Mouse (Mus musculus) G1E (cell line): ENCODE results near the gene Dnajb14. TPM values are rescaled to one million over a fixed set of nuclear protein-coding genes. Genes with fewer than 3 reads are reported as not detected.

Experiments used
- ATAC-seq: 2 replicates; pipeline ENCODE4 v1.8.0; 2016; ENCODE audit warnings: mild to moderate bottlenecking; ENCODE audit not compliant: insufficient number of reproducible peaks, poor library complexity, low FRiP score, severe bottlenecking; ENCODE audit errors: extremely low read depth
- DNase-seq: peaks from one replicate; pipeline ENCODE4 v3.0.0; 2012; ENCODE audit warnings: low spot score
- H3K27me3 ChIP-seq: 2 replicates; pipeline ENCODE4 v1.6.1; 2012; ENCODE audit warnings: mild to moderate bottlenecking, low read length, inconsistent platforms; ENCODE audit not compliant: insufficient read depth
- H3K36me3 ChIP-seq: replicated peaks from 2 replicates; pipeline ENCODE3; 2012; ENCODE audit warnings: mild to moderate bottlenecking, inconsistent platforms
- H3K4me1 ChIP-seq: 2 replicates; pipeline ENCODE4 v1.6.1; 2012; ENCODE audit warnings: low read depth, low read length, inconsistent platforms, mixed read lengths; ENCODE audit not compliant: insufficient read depth
- H3K4me3 ChIP-seq: 2 replicates; pipeline ENCODE4 v1.5.1; 2012; ENCODE audit warnings: low read depth, mild to moderate bottlenecking, inconsistent platforms, low read length, moderate library complexity, mixed read lengths
- H3K9me3 ChIP-seq: replicated peaks from 2 replicates; pipeline ENCODE4 v1.6.1; 2012; ENCODE audit warnings: inconsistent platforms
- CTCF ChIP-seq: IDR thresholded peaks from 2 replicates; pipeline ENCODE4 v1.5.1; 2012; ENCODE audit warnings: low read depth, low read length, inconsistent platforms, mixed read lengths
- GATA1 ChIP-seq: IDR thresholded peaks from 2 replicates; pipeline ENCODE4 v1.6.1; 2012; ENCODE audit warnings: borderline replicate concordance, low read length, inconsistent platforms, mixed read lengths
- GATA2 ChIP-seq: IDR thresholded peaks from 2 replicates; pipeline ENCODE4 v1.6.1; 2012; ENCODE audit warnings: low read depth, low read length, inconsistent platforms, borderline replicate concordance
- POLR2AphosphoS5 ChIP-seq: IDR thresholded peaks from 2 replicates; pipeline ENCODE4 v1.6.1; 2012; ENCODE audit warnings: low read depth, low read length, inconsistent platforms; ENCODE audit not compliant: insufficient replicate concordance
- TAL1 ChIP-seq: conservative IDR thresholded peaks from 2 replicates; pipeline ENCODE4 v1.6.1; 2012; ENCODE audit warnings: low read depth, low read length, inconsistent platforms, mixed read lengths
- polyA plus RNA-seq: library from polyadenylated mRNA; stranded (reverse); fragments of >175 nt; gene quantifications from 2 replicates; pipeline ENCODE4 v1.2.3, GENCODE M21; 2012
- total RNA-seq, 2 experiments: library from RNA; stranded (forward) in 1 of 2; stranded (reverse) in 1 of 2; fragments of 200-1000 nt in 1 of 2; fragments of >200 nt in 1 of 2; fragmentation: Nextera tagmentation in 1 of 2; gene quantifications; 2 replicates each; pipeline ENCODE4 v1.2.3; 2014 to 2017

Gene Dnajb14
- 23.8 and 27.8 TPM in 2 replicates for total RNA-seq (2014; fragmentation: Nextera tagmentation)
- 13.0 and 14.4 TPM in 2 replicates for total RNA-seq (2017)
- polyA plus RNA-seq = 2.0 and 2.4 TPM in 2 replicates

GRCm38 (mm10) chr3:137867437-137868093 is at the start of gene Dnajb14:
Dnajb14 (plus strand) TSS chr3:137867675.
- Histone ChIP-seq H3K36me3 (peaks cover 35% of the 10 kb centered on the region), H3K9me3 (no peaks in the 10 kb centered on the region), H3K4me1 (peaks cover 21% of the 10 kb centered on the region), H3K27me3 (no peaks in the 10 kb centered on the region), H3K4me3 (peak within 1 kb of the TSS; percentile 79)
- DNase-seq (peak; percentile 56), ATAC-seq (no peak)
- TF ChIP-seq CTCF = no peak
- TF ChIP-seq TAL1 = no peak
- TF ChIP-seq GATA2 = no peak
- TF ChIP-seq GATA1 = no peak
- TF ChIP-seq POLR2AphosphoS5 = no peak

GRCm38 (mm10) chr3:137818713-137819112 is 48.8 kb upstream of the Dnajb14 start:
- Histone ChIP-seq H3K9me3 (no peaks in the 10 kb centered on the region), H3K36me3 (no peaks in the 10 kb centered on the region), H3K4me1 (peaks cover 12% of the 10 kb centered on the region), H3K4me3 (no peak overlapping the region), H3K27me3 (peaks cover 6% of the 10 kb centered on the region; the same call in 1 of the 2 replicates)
- no peak for TF ChIP-seq TAL1
- TF ChIP-seq GATA1 = no peak
- TF ChIP-seq CTCF = no peak
- TF ChIP-seq POLR2AphosphoS5 = no peak
- no peak for TF ChIP-seq GATA2
- DNase-seq (no peak), ATAC-seq (no peak)

- H3K27me3 ChIP-seq = 0 out of 2 replicates have a peak, but pooled peaks cover 4% of the 10 kb centered on the region
- ATAC-seq = no peak
Observed at GRCm38 (mm10) chr3:137820688-137821467, 46.6 kb upstream of the Dnajb14 start.

GRCm38 (mm10) chr3:137823317-137823716 is 44.2 kb upstream of the Dnajb14 start:
- TF ChIP-seq GATA1 = no peak
- no peak for TF ChIP-seq TAL1
- TF ChIP-seq CTCF = no peak
- TF ChIP-seq GATA2 = no peak
- no peak for TF ChIP-seq POLR2AphosphoS5
- Histone ChIP-seq H3K27me3 (peaks cover 10% of the 10 kb centered on the region), H3K4me3 (no peak overlapping the region), H3K9me3 (no peaks in the 10 kb centered on the region), H3K36me3 (no peaks in the 10 kb centered on the region), H3K4me1 (peaks cover 10% of the 10 kb centered on the region; the same call in 1 of the 2 replicates)
- ATAC-seq = no peak
- DNase-seq = no peak

More at GRCm38 (mm10) chr3:137820688-137821467, 46.6 kb upstream of the Dnajb14 start:
- Histone ChIP-seq H3K9me3 (no peaks in the 10 kb centered on the region), H3K36me3 (no peaks in the 10 kb centered on the region), H3K4me3 (no peak overlapping the region), H3K4me1 (peaks cover 10% of the 10 kb centered on the region; the same call in 1 of the 2 replicates)
- no peak for TF ChIP-seq GATA2
- DNase-seq = no peak

GRCm38 (mm10) chr3:137827678-137828077 is 39.8 kb upstream of the Dnajb14 start:
- H3K9me3 ChIP-seq = no peaks in the 10 kb centered on the region
- no peak overlapping the region for H3K4me3 ChIP-seq
- ATAC-seq (no peak), DNase-seq (no peak)
- H3K27me3 ChIP-seq = peaks cover 6% of the 10 kb centered on the region
- H3K36me3 ChIP-seq = no peaks in the 10 kb centered on the region
- peaks cover 1% of the 10 kb centered on the region for H3K4me1 ChIP-seq
- TF ChIP-seq TAL1 (no peak), POLR2AphosphoS5 (no peak), CTCF (no peak), GATA2 (no peak), GATA1 (no peak)

- Histone ChIP-seq H3K27me3 (peaks cover 9% of the 10 kb centered on the region), H3K36me3 (no peaks in the 10 kb centered on the region), H3K4me1 (peaks cover 15% of the 10 kb centered on the region), H3K9me3 (no peaks in the 10 kb centered on the region), H3K4me3 (no peak overlapping the region)
- ATAC-seq = no peak
- TF ChIP-seq GATA2 (no peak), POLR2AphosphoS5 (no peak), GATA1 (no peak)
- DNase-seq = no peak
Observed at GRCm38 (mm10) chr3:137831156-137831555, 36.3 kb upstream of the Dnajb14 start.
